Mouse (Mus musculus): Measurements from ENCODE around the gene Chrnd. TPM values are rescaled to one million over a fixed set of nuclear protein-coding genes. Genes with fewer than 3 reads are reported as not detected.

The Chrnd gene
- polyA plus RNA-seq, 1 experiment from 2014 or later = 0.26 TPM

- no peak overlapping the region for H3K4me2 ChIP-seq (ENCODE audit: low read depth, low read length)
- no peaks in the 10 kb centered on the region for H3K27me3 ChIP-seq (ENCODE audit: control insufficient read depth, insufficient read depth, low read depth, low read length)
- H3K9me3 ChIP-seq (ENCODE audit: control insufficient read depth, low read length) = no peaks in the 10 kb centered on the region
- no peak overlapping the region for H3K9ac ChIP-seq (ENCODE audit: low read length)
- H3K4me1 ChIP-seq (replicated peaks; ENCODE audit: control insufficient read depth, insufficient read depth, low read length) = no peaks in the 10 kb centered on the region
- WGBS = 85% methylated on average over 8 of the region's 8 CpGs
- no peak for ATAC-seq (ENCODE audit: low read depth)
- H3K27ac ChIP-seq (ENCODE audit: low read length) = no peak overlapping the region
- H3K4me3 ChIP-seq (ENCODE audit: low read length) = no peak overlapping the region
- H3K36me3 ChIP-seq (ENCODE audit: control insufficient read depth, insufficient read depth, low read length) = peaks cover 4% of the 10 kb centered on the region; the same call in 1 of the 2 replicates
Observed at GRCm38 (mm10) chr1:87243021-87243420, 52.6 kb downstream of the Chrnd start.

- no peaks in the 10 kb centered on the region for H3K9me3 ChIP-seq (ENCODE audit: control insufficient read depth, low read length)
- H3K36me3 ChIP-seq (ENCODE audit: control insufficient read depth, insufficient read depth, low read length) = no peaks in the 10 kb centered on the region
- H3K4me1 ChIP-seq (replicated peaks; ENCODE audit: control insufficient read depth, insufficient read depth, low read length) = no peaks in the 10 kb centered on the region
- ATAC-seq (ENCODE audit: low read depth) = no peak
- 18% methylated on average over 1 of the region's 1 CpGs for WGBS
- no peaks in the 10 kb centered on the region for H3K27me3 ChIP-seq (ENCODE audit: control insufficient read depth, insufficient read depth, low read depth, low read length)
- no peak overlapping the region for H3K4me3 ChIP-seq (ENCODE audit: low read length)
- no peak overlapping the region for H3K9ac ChIP-seq (ENCODE audit: low read length)
- no peak overlapping the region for H3K27ac ChIP-seq (ENCODE audit: low read length)
- no peak overlapping the region for H3K4me2 ChIP-seq (ENCODE audit: low read depth, low read length)
Observed at GRCm38 (mm10) chr1:87245430-87245829, 55.0 kb downstream of the Chrnd start.

GRCm38 (mm10) chr1:87245929-87246815 is 55.8 kb downstream of the Chrnd start:
- Histone ChIP-seq H3K36me3 (ENCODE audit: control insufficient read depth, insufficient read depth, low read length) (no peaks in the 10 kb centered on the region), H3K9me3 (ENCODE audit: control insufficient read depth, low read length) (no peaks in the 10 kb centered on the region), H3K27ac (ENCODE audit: low read length) (no peak overlapping the region), H3K9ac (ENCODE audit: low read length) (no peak overlapping the region), H3K4me3 (ENCODE audit: low read length) (no peak overlapping the region), H3K4me2 (ENCODE audit: low read depth, low read length) (no peak overlapping the region), H3K4me1 (replicated peaks; ENCODE audit: control insufficient read depth, insufficient read depth, low read length) (no peaks in the 10 kb centered on the region), H3K27me3 (ENCODE audit: control insufficient read depth, insufficient read depth, low read depth, low read length) (no peaks in the 10 kb centered on the region)
- peak; percentile 86; the same call in 1 of the 2 replicates for ATAC-seq (ENCODE audit: low read depth)
- 24% methylated on average over 22 of the region's 22 CpGs for WGBS

Other genes with a start within 250 kb of the Chrnd start
- not detected in 2 replicates for gene Alppl2, start 100.7 kb upstream of the Chrnd start, polyA plus RNA-seq (2015; fragmentation: Nextera tagmentation; extraction: Ambion mirVana)
- gene Alpi, start 89.0 kb upstream of the Chrnd start, polyA plus RNA-seq (2015; fragmentation: Nextera tagmentation; extraction: Ambion mirVana) = 0.18 TPM in 1 of 2 replicates, not detected in the other
- not detected in 2 replicates for gene Akp3, start 65.6 kb upstream of the Chrnd start, polyA plus RNA-seq (2015; fragmentation: Nextera tagmentation; extraction: Ambion mirVana)
- 0.92 and 0.94 TPM in 2 replicates for gene Ecel1, start 34.1 kb upstream of the Chrnd start, polyA plus RNA-seq (2015; fragmentation: Nextera tagmentation; extraction: Ambion mirVana)
- 0.09 TPM in 1 of 2 replicates, not detected in the other for gene Prss56, start 7.3 kb upstream of the Chrnd start, polyA plus RNA-seq (2015; fragmentation: Nextera tagmentation; extraction: Ambion mirVana)
- gene Chrng, start 14.1 kb downstream of the Chrnd start, polyA plus RNA-seq (2015; fragmentation: Nextera tagmentation; extraction: Ambion mirVana) = 0.43 and 1.4 TPM in 2 replicates
- 141 and 146 TPM in 2 replicates for gene Eif4e2, start 23.3 kb downstream of the Chrnd start, polyA plus RNA-seq (2015; fragmentation: Nextera tagmentation; extraction: Ambion mirVana)
- gene Efhd1, start 73.8 kb downstream of the Chrnd start, polyA plus RNA-seq (2015; fragmentation: Nextera tagmentation; extraction: Ambion mirVana) = 0.31 and 0.65 TPM in 2 replicates
- gene Gigyf2, start 136.4 kb downstream of the Chrnd start, polyA plus RNA-seq (2015; fragmentation: Nextera tagmentation; extraction: Ambion mirVana) = 47.2 and 48.9 TPM in 2 replicates
- 7.6 and 10.1 TPM in 2 replicates for gene Kcnj13, start 204.1 kb downstream of the Chrnd start, polyA plus RNA-seq (2015; fragmentation: Nextera tagmentation; extraction: Ambion mirVana)